Mouse (Mus musculus) hematopoietic stem cell, adult 5-6 weeks (primary cell): ENCODE measurements at regions not wholly inside any gene's neighbourhood (a gene's known extent, or its start where the extent isn't known, plus 50 kb on each side); places are given as distances from the start of the nearest gene placed in this dataset.

Source experiments
- ATAC-seq, 2 experiments: fragments of 125-278 bp in 1 of 2; replicated peaks in 1 of 2; 2 replicates each; pipeline ENCODE4 v1.8.0; 2016 to 2017; ENCODE audit warnings: inconsistent platforms in 2 of 2, mild to moderate bottlenecking in 2 of 2, moderate number of reproducible peaks in 2 of 2, low read depth in 1 of 2, moderate TSS enrichment in 1 of 2; ENCODE audit not compliant: low FRiP score in 2 of 2, poor library complexity in 2 of 2, severe bottlenecking in 2 of 2, insufficient read depth in 1 of 2, low TSS enrichment in 1 of 2

GRCm38 (mm10) chr7:111420698-111421097 lies 337.9 kb upstream of the Eif4g2 start:
- no peak for ATAC-seq

GRCm38 (mm10) chr7:111417735-111418134 lies 334.9 kb upstream of the Eif4g2 start:
- ATAC-seq = no peak

- no peak for ATAC-seq
Measured at GRCm38 (mm10) chr7:111416061-111416460, 333.2 kb upstream of the Eif4g2 start.

GRCm38 (mm10) chr7:111413745-111414144 lies 330.9 kb upstream of the Eif4g2 start:
- ATAC-seq = no peak

GRCm38 (mm10) chr7:111412957-111413356 lies 330.1 kb upstream of the Eif4g2 start:
- ATAC-seq = no peak

- ATAC-seq = no peak
Measured at GRCm38 (mm10) chr7:111411386-111411960, 328.6 kb upstream of the Eif4g2 start.

- ATAC-seq = no peak
Measured at GRCm38 (mm10) chr7:111395972-111396371, 313.1 kb upstream of the Eif4g2 start.

- no peak for ATAC-seq
Measured at GRCm38 (mm10) chr7:111395111-111395510, 312.3 kb upstream of the Eif4g2 start.

GRCm38 (mm10) chr7:111393846-111394245 lies 311.0 kb upstream of the Eif4g2 start:
- ATAC-seq = no peak

GRCm38 (mm10) chr7:111389690-111390089 lies 306.9 kb upstream of the Eif4g2 start:
- no peak for ATAC-seq

GRCm38 (mm10) chr7:111374534-111374933 lies 291.7 kb upstream of the Eif4g2 start:
- no peak for ATAC-seq

- ATAC-seq = no peak
Measured at GRCm38 (mm10) chr7:111373380-111374173, 290.7 kb upstream of the Eif4g2 start.

- ATAC-seq = no peak
Measured at GRCm38 (mm10) chr7:111370421-111370887, 287.6 kb upstream of the Eif4g2 start.

GRCm38 (mm10) chr7:111368296-111369004 lies 285.6 kb upstream of the Eif4g2 start:
- ATAC-seq = no peak

GRCm38 (mm10) chr7:111366951-111367653 lies 284.3 kb upstream of the Eif4g2 start:
- ATAC-seq = no peak

GRCm38 (mm10) chr7:111365384-111365783 lies 282.6 kb upstream of the Eif4g2 start:
- no peak for ATAC-seq

GRCm38 (mm10) chr7:111363206-111363605 lies 280.4 kb upstream of the Eif4g2 start:
- no peak for ATAC-seq

GRCm38 (mm10) chr7:111362646-111363045 lies 279.8 kb upstream of the Eif4g2 start:
- ATAC-seq = no peak
